Mouse (Mus musculus) cerebellum, adult 2 months (tissue): Measurements from ENCODE around the gene Pawr.

ENCODE experiments used
- CTCF ChIP-seq: fragments of 200-500 bp; IDR thresholded peaks from 2 replicates; pipeline ENCODE4 v1.5.1; 2011; ENCODE audit warnings: low read depth, mild to moderate bottlenecking, control low read depth, low read length, moderate library complexity, borderline replicate concordance; ENCODE audit not compliant: insufficient read depth
- POLR2A ChIP-seq: fragments of 200-500 bp; IDR thresholded peaks from 2 replicates; pipeline ENCODE4 v1.6.1; 2011; ENCODE audit warnings: low read length, control low read depth, borderline replicate concordance; ENCODE audit not compliant: insufficient read depth

GRCm38 (mm10) chr10:108313845-108314244 is 18.1 kb upstream of the Pawr start:
- TF ChIP-seq POLR2A (no peak), CTCF (no peak)
